Mouse (Mus musculus) mouse trophoblast stem cell (cell line): ENCODE measurements around the gene Rras.

Experiments
- in situ Hi-C, 2 experiments: fragments of 300-500 bp; cut with MseI, MboI; formaldehyde crosslinking; loops; 2 replicates in 1 of 2; 3 replicates in 1 of 2; pipeline ENCODE4 v1.15.1; 2025

Rras gene

GRCm38 (mm10) chr7:45017242-45018061 lies at the start of gene Rras:
TSS of gene Rras (plus strand) at chr7:45017961.
- in situ Hi-C loops: no loop called here

GRCm38 (mm10) chr7:44970231-44970691 lies 47.5 kb upstream of the Rras start:
- in situ Hi-C loops: no loop called here

- in situ Hi-C loops: no loop called here
These were observed 46.6 kb upstream of the Rras start for GRCm38 (mm10) chr7:44971142-44971541.

GRCm38 (mm10) chr7:44973415-44974130 lies 44.2 kb upstream of the Rras start:
- in situ Hi-C loops: no loop called here

- in situ Hi-C loops: no loop called here
These were observed 43.2 kb upstream of the Rras start, which contains the start of gene Cpt1c for GRCm38 (mm10) chr7:44974383-44975116. TSS of gene Cpt1c (minus strand) at chr7:44974851.

- in situ Hi-C loops: no loop called here
These were observed 42.7 kb upstream of the Rras start for GRCm38 (mm10) chr7:44975117-44975419.

- in situ Hi-C loops: no loop called here
These were observed 39.5 kb upstream of the Rras start for GRCm38 (mm10) chr7:44978300-44978699.

- in situ Hi-C loops: no loop called here
These were observed 36.2 kb upstream of the Rras start for GRCm38 (mm10) chr7:44981539-44981938.

GRCm38 (mm10) chr7:44983085-44983484 lies 34.7 kb upstream of the Rras start:
- in situ Hi-C loops: no loop called here

GRCm38 (mm10) chr7:44983944-44984832 lies 33.6 kb upstream of the Rras start:
- in situ Hi-C loops: no loop called here

GRCm38 (mm10) chr7:44984833-44985164 lies 33.0 kb upstream of the Rras start:
- in situ Hi-C loops: no loop called here

- in situ Hi-C loops: no loop called here
These were observed 32.1 kb upstream of the Rras start for GRCm38 (mm10) chr7:44985595-44986191.

GRCm38 (mm10) chr7:44986192-44986878 lies 31.4 kb upstream of the Rras start, which contains the start of gene Prmt1:
TSS of gene Prmt1 (minus strand) at chr7:44986568.
- in situ Hi-C loops: no loop called here

- in situ Hi-C loops: no loop called here
These were observed 30.7 kb upstream of the Rras start for GRCm38 (mm10) chr7:44986879-44987718.

- in situ Hi-C loops: no loop called here
These were observed 21.1 kb upstream of the Rras start for GRCm38 (mm10) chr7:44996672-44997071.

GRCm38 (mm10) chr7:44997231-44997939 lies 20.4 kb upstream of the Rras start, which contains the start of gene Irf3:
TSS of gene Irf3 (plus strand) at chr7:44997648.
- in situ Hi-C loops: no loop called here

GRCm38 (mm10) chr7:44997940-44998428 lies 19.8 kb upstream of the Rras start:
- in situ Hi-C loops: no loop called here

- in situ Hi-C loops: no loop called here
These were observed 19.2 kb upstream of the Rras start, which contains the start of gene Bcl2l12 for GRCm38 (mm10) chr7:44998501-44998955. TSS of gene Bcl2l12 (minus strand) at chr7:44998712.
